Mouse (Mus musculus) liver, embryonic 14.5 days (tissue): Measurements from ENCODE around the gene Gm49322. TPM values are rescaled to one million over a fixed set of nuclear protein-coding genes. Genes with fewer than 3 reads are reported as not detected.

ENCODE experiments used
- ATAC-seq: fragments of 200-750 bp; cut with Nextera tagmentation; 2 replicates; pipeline ENCODE4 v1.8.0; 2017; ENCODE audit warnings: moderate number of reproducible peaks, mild to moderate bottlenecking, moderate library complexity; ENCODE audit not compliant: insufficient read depth
- DNase-seq, 3 experiments: peaks; one replicate each; pipeline ENCODE4 v3.0.0-alpha.2; 2012 to 2013; ENCODE audit warnings: low read depth in 3 of 3, low spot score in 3 of 3
- H3K27ac ChIP-seq: fragments of 300-500 bp; sonication (generic); 2 replicates; pipeline ENCODE4 v1.5.1; 2014; ENCODE audit warnings: moderate library complexity, mild to moderate bottlenecking, control low read depth, inconsistent platforms
- H3K27me3 ChIP-seq: fragments of 300-500 bp; sonication (generic); 2 replicates; pipeline ENCODE4 v1.6.1; 2014; ENCODE audit warnings: mild to moderate bottlenecking, low read length, moderate library complexity; ENCODE audit not compliant: control insufficient read depth, insufficient read depth
- H3K36me3 ChIP-seq: fragments of 300-500 bp; sonication (generic); replicated peaks from 2 replicates; pipeline ENCODE4 v1.6.1; 2014; ENCODE audit warnings: low read depth; ENCODE audit not compliant: control insufficient read depth, insufficient read depth
- H3K4me1 ChIP-seq, 2 experiments: fragments of 200-500 bp in 1 of 2; fragments of 300-500 bp in 1 of 2; sonication (generic) in 1 of 2; replicated peaks; 2 replicates each; pipeline ENCODE4 v1.6.1; 2012 to 2014; ENCODE audit warnings: antibody characterized with exemption in 1 of 2, inconsistent platforms in 1 of 2, low read length in 1 of 2; ENCODE audit not compliant: control insufficient read depth in 2 of 2, insufficient read depth in 2 of 2
- H3K4me2 ChIP-seq: fragments of 300-500 bp; sonication (generic); 2 replicates; pipeline ENCODE4 v1.6.1; 2014; ENCODE audit warnings: low read depth, mild to moderate bottlenecking, control low read depth, moderate library complexity
- H3K4me3 ChIP-seq, 2 experiments: fragments of 200-500 bp in 1 of 2; fragments of 300-500 bp in 1 of 2; sonication (generic) in 1 of 2; 2 replicates each; pipeline ENCODE4 v1.5.1; 2012 to 2014; ENCODE audit warnings: low read depth in 2 of 2, low read length in 2 of 2, mild to moderate bottlenecking in 2 of 2, control low read depth in 1 of 2, inconsistent platforms in 1 of 2, moderate library complexity in 1 of 2; ENCODE audit not compliant: insufficient read depth in 1 of 2
- H3K9ac ChIP-seq: fragments of 300-500 bp; sonication (generic); replicated peaks from 2 replicates; pipeline ENCODE4 v1.6.1; 2014; ENCODE audit warnings: mild to moderate bottlenecking, control low read depth, moderate library complexity
- H3K9me3 ChIP-seq: fragments of 300-500 bp; sonication (generic); 2 replicates; pipeline ENCODE4 v1.6.1; 2016; ENCODE audit warnings: low read length, mixed read lengths; ENCODE audit not compliant: control insufficient read depth
- CTCF ChIP-seq: IDR thresholded peaks from 2 replicates; pipeline ENCODE4 v1.5.1; 2016; ENCODE audit warnings: antibody characterized with exemption, low read depth, control low read depth
- EP300 ChIP-seq: IDR thresholded peaks from 2 replicates; pipeline ENCODE4 v1.6.1; 2016; ENCODE audit warnings: antibody characterized with exemption, low read depth
- WGBS: fragments of 180-500 bp; shearing (Covaris S2); extraction: QIAGEN DNeasy Blood & Tissue Kit; methylation state at CpG from one replicate; pipeline ENCODE4 v1.1.7; 2014; ENCODE audit not compliant: insufficient replicate concordance; 5-methylcytosine and 5-hydroxymethylcytosine counted together
- polyA plus RNA-seq, 2 experiments: library from polyadenylated mRNA; depleted of rRNA in 1 of 2; stranded (reverse) in 1 of 2; unstranded in 1 of 2; fragments of >200 nt; fragmentation: Nextera tagmentation in 1 of 2; extraction: Ambion mirVana in 1 of 2; gene quantifications; 2 replicates each; pipeline versions ENCODE4 v1.2.1 to v1.2.3; 2012 to 2014

The Gm49322 gene
- polyA plus RNA-seq, 2 experiments, result 0.19 to 1.2 TPM

DNA sequence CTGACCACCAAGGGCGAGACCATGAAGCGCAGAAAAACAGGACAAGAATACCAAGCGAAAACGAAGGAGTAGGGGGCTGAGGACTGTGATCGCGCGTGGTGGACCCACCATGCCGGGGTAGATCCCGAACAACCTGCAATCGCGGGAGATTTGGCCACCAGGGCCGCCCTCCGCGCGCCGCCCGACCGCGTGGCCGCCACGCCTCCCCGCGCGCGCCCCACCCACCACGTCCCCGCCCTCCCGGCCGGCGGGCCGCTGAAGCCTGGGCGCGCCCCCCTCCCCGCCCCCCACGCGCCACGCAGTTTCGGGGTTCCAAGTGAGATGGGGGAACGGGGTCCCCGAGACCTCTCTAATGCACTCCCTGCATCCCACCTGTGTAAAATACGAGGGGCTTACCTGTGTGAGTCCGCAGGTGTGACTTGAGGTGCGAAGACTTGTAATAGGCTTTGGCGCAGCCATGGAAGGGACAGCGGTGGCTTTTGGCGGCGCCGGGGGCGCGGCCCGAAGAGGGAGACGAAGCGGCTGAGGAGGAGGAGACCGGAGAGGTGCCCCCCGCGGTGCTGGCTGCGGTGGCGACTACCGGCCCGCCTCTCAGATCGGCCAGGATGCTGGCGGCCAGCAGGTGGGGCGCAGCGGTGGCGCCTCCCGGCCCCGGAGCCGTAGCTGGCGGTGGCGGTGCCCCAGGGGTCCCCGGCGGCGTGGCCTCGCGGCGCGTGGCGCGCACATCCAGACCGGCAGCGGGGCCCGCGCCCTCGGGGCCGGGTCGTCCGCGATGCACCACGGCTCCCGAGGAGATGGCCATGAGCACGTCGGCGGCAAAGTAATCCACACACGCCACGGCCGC, 29.2 kb upstream of the Gm49322 start:
- no peaks in the 10 kb centered on the region for H3K9me3 ChIP-seq
- DNase-seq (no peak), ATAC-seq (no peak)
- H3K27ac ChIP-seq, result peak overlapping the region; percentile 99
- H3K27me3 ChIP-seq, result no peaks in the 10 kb centered on the region
- peak overlapping the region; percentile 77 for H3K4me2 ChIP-seq
- H3K4me3 ChIP-seq, result peak overlapping the region; percentile 69 to 95
- H3K9ac ChIP-seq, result peak overlapping the region; percentile 87
- WGBS, result under 1% methylated on average over 93 of the region's 96 CpGs
- H3K4me1 ChIP-seq, result peaks cover 48 to 58% of the 10 kb centered on the region in 2 experiments
- peaks cover 4% of the 10 kb centered on the region; the same call in 1 of the 2 replicates for H3K36me3 ChIP-seq
- no peak for TF ChIP-seq EP300
- peak; percentile 26; the same call in 1 of the 2 replicates for TF ChIP-seq CTCF

DNA sequence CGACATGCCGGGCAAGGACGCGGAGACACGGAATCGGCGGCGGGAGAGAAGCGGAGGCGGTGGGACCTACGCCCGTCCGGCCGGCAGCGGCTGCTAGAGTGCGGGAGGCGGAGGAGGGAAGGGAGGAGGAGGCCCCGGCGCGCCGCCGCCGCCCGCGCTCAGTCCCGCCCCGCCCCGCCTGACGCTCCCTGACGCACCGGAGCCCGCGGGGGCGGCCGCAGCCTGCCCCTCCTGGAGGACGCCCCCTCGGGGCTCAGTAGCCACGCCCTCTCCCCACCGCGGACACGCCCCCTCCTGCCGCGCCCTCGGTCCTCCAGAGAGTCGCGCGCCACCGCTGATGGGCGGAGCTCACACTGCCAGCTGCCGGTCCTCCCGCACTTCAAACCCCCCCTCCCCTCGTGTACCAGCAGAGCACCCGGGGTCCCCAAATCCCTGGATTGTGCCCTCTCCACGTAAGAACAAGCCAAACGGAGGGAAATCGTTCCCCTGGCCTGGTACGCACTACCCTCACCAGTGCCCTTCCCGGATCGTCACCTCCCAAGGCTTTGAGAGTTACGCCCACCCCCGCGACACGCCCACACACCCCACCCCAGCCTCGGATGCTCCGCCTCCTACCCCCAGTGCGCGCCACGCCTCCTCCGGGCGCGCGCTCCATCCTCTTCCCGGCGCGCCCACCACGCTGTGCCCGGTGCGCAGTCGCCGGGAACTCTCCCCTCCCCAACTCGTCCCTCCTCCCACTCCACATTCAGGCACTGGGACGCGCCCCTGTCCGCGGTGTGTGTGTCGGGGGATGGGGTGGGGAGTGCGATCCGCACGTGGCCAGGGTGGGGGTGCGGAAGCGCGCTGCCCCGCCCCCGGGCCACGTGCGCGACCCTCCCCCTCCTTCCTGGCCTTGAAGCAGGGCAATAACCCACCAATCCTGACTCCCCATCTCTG, 28.4 kb upstream of the Gm49322 start, which contains the start of gene Klf16:
TSS of gene Klf16 (minus strand) at position 127 of the 936 bp plus-strand sequence.
- WGBS, result 1% methylated on average over 78 of the region's 97 CpGs
- H3K36me3 ChIP-seq, result peaks cover 4% of the 10 kb centered on the region; the same call in 1 of the 2 replicates
- peaks cover 39 to 50% of the 10 kb centered on the region in 2 experiments for H3K4me1 ChIP-seq
- H3K9me3 ChIP-seq, result no peaks in the 10 kb centered on the region
- H3K9ac ChIP-seq, result peak within 1 kb of the TSS; percentile 87
- TF ChIP-seq CTCF (no peak), EP300 (no peak)
- peak; percentile 93 to 95 (median 93) for DNase-seq
- H3K27me3 ChIP-seq, result no peaks in the 10 kb centered on the region
- H3K4me2 ChIP-seq, result peak within 1 kb of the TSS; percentile 77
- ATAC-seq, result peak; percentile 77
- H3K4me3 ChIP-seq, result peak within 1 kb of the TSS; percentile 69 to 95
- H3K27ac ChIP-seq, result peak within 1 kb of the TSS; percentile 99

GRCm38 (mm10) chr10:80578131-80578750, 27.6 kb upstream of the Gm49322 start:
- H3K4me3 ChIP-seq, result peak overlapping the region; percentile 58 to 69

DNA sequence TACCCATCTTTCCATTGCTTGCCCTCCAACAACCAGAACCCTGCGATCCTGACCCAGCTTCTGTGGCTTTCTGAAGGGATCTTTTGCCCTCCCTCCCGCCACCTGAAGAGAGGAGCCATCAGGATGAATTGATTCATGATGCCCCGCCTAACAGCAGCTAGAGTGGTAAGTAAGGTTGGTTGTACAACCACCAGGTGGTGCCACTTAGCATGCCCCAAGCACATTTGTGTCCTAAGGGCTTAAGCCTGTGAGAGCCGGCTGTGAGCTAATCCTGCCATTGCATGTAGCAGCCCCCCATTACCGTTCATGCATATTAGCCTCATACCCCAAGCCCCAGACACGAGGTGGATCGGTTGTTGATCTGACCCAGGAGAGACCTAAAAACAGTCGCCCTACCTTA, 26.9 kb upstream of the Gm49322 start:
- Histone ChIP-seq H3K9ac (peak overlapping the region; percentile 58), H3K4me1 (peaks cover 28 to 37% of the 10 kb centered on the region in 2 experiments)
- ATAC-seq, result peak; percentile 40

More at GRCm38 (mm10) chr10:80578131-80578750, 27.6 kb upstream of the Gm49322 start:
- Histone ChIP-seq H3K36me3 (peaks cover 4% of the 10 kb centered on the region; the same call in 1 of the 2 replicates), H3K27ac (peak overlapping the region; percentile 89), H3K4me2 (peak overlapping the region; percentile 77), H3K9me3 (no peaks in the 10 kb centered on the region), H3K4me1 (peaks cover 35 to 44% of the 10 kb centered on the region in 2 experiments), H3K27me3 (no peaks in the 10 kb centered on the region), H3K9ac (peak overlapping the region; percentile 58)
- WGBS, result under 1% methylated on average over 29 of the region's 29 CpGs
- DNase-seq, result peak; percentile 73 to 77 (median 77)
- ATAC-seq, result peak; percentile 56
- TF ChIP-seq EP300 (no peak), CTCF (peak; percentile 96)

More for the DNA sequence above, 26.9 kb upstream of the Gm49322 start:
- Histone ChIP-seq H3K9me3 (no peaks in the 10 kb centered on the region), H3K36me3 (peaks cover 4% of the 10 kb centered on the region; the same call in 1 of the 2 replicates), H3K4me3 (peak overlapping the region; percentile 58 to 69), H3K27ac (peak overlapping the region; percentile 89), H3K27me3 (no peaks in the 10 kb centered on the region), H3K4me2 (peak overlapping the region; percentile 77)
- DNase-seq, result peak; percentile 84 to 90 (median 85)
- WGBS, result 4% methylated on average over 8 of the region's 8 CpGs
- TF ChIP-seq EP300 (no peak), CTCF (peak; percentile 93)
